Mouse (Mus musculus) right cerebral cortex, postnatal 4 days (tissue): ENCODE measurements around the gene Impdh1.
A peak's percentile ranks its signal among the peaks of the same experiment; 100 is the strongest.
"Not testable (repeated sequence)": the region's sequence is repeated elsewhere in the genome, so short reads cannot be mapped to it uniquely, and the experiment has no call there.

Source experiments
- DNase-seq: peaks from one replicate; pipeline ENCODE4 v3.0.0-alpha.2; 2022

Impdh1 gene

DNA sequence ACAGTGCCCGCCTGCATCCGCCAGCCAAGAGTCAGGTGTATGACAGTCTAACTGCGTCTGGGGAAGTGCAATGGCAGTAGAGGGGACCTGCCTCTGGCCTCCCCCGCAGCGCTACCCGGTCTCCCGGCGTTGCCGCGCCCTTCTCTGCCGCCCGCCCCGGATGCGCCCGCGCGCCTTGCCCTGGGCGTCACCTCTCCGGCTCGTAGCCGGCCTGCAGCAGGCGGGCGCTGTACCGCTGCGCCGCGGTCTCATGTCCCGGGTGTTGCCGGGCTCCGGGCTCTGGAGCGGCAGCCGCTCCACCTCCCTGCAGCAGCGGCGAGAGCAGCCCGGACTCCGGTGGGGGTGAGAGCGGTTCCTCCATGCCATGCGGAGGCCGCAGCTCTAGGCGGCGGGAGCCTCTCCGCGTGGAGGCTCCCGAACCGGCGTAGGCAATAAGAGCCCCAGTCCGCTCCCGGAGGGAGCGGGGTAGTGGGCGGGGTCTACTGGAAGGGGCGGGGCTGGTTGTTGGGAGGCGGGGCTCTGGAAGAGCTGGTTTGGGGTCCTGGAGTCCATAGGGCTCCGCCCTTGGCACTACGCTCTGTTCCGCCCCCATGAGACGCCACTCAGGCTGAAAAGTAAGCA is at the start of gene Impdh1:
TSS of gene Impdh1 (minus strand) at position 484 of the 621 bp plus-strand sequence.
- peak; percentile 69 for DNase-seq

DNA sequence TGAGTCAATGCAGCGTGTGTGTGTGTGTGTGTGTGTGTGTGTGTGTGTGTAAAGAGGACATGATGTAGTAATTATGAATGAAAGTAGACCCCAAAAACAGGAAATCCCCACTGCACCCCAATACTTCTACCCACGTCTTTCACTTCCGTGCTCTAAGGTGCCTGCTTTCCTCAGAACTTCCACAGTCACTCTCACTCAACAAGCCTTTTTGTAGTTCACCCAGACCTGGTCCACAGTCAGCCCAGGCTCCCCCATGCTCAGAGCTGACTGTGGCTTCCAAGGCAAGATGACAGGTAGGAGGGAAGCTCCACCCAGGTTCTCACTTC is 48.3 kb upstream of the Impdh1 start:
- no peak for DNase-seq

DNA sequence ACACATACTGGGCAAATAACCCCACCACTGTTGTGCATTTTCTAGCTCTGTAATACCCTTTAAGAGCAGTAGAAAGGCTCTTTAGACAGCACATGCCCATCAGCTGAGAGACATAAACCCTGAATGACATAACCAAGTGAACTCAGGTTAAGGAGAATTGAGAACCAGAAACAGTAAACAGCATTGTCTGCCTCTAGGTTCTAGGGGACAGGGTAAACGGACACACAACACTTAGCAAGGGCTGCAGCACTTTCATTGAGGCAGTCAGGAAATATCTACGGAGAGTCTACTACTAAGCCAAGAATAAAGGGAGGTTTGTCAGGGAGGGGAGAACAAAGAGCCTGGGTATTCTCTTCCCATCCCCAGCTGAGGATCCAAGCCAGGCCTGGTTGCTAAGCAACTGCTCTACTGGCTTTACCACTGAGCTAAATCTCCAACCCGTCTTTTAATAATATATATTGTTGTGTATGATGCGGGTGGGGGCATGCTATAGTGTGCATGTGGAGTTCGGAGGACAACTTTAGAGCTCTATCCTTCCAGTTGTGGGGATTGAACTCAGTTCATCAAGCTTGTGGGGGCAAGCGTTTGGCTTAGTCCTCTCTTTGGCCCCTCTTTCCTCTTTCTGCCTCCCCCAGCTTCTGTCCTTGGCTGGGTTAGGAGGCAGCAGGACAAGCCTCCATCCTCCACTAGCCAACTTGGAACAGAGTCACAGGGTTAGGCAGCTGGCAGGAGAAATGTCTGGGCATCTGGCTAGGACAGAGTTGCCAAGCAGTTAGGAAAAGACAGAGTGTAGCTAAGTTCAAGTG is 47.7 kb upstream of the Impdh1 start:
- peak; percentile 42 for DNase-seq

DNA sequence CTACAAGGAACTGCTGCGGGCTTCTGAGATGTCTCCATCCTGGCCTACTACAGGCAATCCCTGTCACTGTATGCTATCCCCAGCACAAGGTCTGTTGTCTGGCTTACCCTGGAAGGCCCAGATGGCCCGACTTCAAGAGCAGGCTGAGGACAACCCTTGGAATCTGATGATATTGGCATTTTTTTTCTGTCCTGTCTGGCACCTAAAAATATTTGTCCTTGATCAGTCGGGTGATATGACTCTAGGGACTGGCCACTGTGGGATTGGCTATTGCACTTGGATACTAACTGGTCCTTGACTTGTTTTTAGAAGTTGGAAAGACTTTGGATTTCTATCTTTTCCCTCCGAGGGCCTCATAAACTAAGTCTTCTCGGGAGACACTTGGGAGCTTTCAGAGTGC is 45.7 kb upstream of the Impdh1 start:
- no peak for DNase-seq

DNA sequence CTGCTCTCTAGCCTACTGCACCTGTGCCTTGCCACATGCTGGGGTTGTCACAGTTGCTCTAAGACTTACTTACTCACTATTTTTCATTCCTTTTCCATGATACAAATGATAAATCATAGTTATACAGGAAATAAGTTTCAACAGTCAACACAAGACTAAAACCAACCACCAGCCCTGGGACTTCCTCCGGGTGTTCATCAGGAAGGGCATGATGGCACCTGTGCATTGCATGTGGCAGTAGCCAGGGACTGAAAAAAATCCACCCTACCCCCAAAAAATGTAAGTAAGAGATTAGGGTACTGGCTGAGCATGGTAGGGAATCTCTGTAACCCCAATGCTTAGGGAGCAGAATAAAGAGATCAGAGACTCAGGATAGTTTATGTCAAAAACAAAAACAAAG is 43.3 kb upstream of the Impdh1 start:
- no peak for DNase-seq

DNA sequence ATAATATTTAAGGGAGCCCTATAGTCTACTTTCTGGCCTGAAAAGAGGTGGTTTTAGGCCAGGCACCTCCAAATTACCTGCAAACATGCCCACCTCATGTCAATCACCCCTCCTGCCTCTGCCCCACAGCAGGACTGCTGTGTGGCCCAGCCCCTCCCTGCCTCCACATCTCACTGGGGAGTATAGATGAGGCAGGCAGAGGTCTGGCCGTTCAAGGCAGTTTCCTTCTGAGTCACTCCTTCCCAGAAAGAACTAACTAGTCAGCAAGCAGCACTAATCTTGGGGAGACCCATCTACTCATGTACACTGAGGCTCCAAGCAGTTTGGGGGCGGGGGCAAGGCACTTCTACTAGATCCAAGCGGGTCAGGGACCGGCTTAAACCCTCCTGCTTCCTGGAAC is 30.9 kb upstream of the Impdh1 start:
- no peak for DNase-seq

DNA sequence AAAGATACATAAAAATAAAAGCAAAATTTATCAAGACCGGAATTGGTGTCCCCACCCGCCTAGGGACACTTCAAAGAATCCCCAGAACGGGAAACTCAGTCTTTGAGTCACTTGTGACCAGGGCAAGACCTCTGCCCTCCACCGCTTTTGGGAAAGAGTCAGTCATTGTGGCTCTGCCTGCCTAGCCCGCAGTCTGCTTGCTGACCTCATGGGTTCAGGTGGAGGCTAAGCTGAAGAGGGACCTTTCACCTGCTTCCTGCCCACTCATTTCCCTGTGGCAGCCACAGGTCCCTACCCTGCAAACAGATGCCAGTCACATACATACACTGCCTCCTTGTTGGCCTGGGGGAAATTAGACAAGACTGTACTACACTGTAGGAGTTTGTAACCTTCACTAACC is 30.4 kb upstream of the Impdh1 start:
- no peak for DNase-seq

DNA sequence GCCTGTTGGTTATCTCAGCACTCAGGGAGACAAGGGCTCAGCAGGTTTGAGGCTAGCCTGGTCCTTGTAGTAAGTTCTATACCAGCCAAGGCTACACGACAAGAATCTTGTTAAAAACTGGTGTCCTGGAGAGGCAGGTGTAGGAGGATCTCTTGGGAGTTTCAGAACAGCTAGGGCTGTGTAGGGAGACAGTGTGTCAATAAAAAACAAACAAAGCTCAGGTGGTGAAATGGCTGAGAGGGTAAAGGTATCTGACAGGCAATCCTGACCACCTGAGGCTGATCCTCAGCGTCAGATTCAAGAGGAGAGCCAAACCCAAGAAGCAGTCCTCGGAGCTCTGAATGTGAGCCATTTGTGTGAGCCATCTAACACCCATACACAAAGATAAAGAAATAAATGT is 30.0 kb upstream of the Impdh1 start:
- no peak for DNase-seq

DNA sequence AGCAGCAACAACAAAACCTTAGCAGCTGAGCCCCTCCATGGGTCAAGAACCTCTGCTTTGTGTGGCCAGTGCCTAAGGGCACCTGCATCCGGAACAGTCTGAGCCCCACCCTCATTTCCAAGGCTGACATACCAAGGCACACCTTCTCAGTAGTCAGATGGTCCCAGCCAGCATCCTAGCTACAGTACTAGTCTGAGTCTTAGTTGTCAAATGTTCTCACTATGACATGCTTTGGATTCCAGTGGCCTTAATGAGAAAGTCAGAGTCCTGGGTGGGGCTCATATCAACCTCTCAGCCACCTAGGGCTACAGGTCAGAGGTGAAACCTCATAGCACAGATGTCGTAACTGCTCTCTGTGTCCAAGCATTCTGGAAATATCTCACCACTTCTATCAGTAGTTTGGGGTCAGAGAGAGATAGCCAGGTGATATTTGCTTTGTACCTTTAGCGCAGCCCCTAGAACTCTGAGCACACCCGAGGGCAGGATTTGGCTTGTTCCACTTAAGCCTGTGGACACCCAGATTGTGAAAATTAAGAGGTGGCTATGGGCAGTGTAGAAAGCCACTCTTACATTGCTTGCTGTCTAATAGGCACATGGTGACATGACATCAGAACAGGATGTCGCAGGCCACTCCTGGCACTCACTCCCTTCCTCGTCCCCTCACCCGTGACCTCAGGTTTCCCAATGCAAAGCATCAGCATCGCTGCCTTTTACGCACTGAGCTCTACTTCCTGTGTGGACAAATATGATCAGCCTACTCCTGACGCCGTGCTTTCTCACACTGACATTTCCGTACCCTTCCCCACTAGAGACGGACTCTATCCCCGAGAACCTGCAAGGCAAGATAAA is 29.3 kb upstream of the Impdh1 start:
- no peak for DNase-seq

DNA sequence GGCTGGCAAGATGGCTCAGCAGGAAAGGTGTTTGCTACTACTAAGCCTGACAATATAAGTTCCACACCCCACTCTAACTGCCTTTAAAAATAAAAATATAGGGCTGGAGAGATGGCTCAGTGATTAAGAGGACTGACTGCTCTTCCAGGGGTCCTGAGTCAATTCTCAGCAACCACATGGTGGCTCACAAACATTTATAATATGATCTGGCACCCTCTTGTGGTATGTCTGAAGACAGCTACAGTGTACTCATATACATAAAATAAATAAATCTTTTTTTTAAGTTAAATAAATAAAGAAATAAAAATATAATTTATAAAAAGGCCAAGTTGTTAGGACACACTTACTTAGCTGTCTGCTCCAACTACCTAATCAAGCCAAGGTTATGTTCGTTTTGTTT is 26.1 kb upstream of the Impdh1 start:
- DNase-seq: no peak

DNA sequence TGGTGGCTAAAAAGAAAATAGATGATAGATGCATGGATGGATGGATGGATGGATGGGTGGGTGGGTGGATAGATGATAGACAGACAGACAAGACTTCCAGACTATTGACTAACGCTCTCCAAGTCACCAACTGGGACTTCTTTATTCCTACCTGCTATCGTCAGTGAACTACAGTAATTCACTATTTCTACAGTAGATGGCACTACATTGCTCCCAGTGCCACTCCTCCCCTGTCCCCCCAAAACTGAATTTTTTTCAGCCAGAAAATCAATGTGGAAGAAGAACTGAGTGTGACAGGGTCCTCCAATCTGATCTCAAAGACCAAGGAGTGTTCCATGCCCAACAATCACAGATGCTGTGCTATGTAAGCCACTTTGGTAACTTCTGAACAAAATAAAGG is 25.5 kb upstream of the Impdh1 start:
- DNase-seq: no peak

DNA sequence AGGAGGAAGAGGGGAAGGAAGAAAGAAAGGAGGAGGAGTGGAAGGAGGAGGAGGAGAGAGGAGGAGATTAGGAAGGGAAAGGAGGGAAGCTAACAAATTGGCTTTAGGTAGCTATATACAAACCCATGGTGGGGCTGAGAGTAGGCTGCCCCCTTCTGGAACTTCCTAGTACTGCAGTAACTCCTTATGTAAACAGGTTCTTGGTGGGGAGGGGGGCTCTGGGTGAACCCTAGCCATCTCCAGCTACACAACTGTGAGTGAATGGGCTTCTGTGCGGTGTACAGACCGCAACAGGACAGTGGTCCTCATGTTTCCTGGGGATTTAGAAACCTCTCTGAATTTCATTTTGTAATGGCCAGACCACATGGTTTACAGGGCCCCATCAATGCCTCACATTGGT is 24.6 kb upstream of the Impdh1 start:
- DNase-seq: peak; percentile 28

DNA sequence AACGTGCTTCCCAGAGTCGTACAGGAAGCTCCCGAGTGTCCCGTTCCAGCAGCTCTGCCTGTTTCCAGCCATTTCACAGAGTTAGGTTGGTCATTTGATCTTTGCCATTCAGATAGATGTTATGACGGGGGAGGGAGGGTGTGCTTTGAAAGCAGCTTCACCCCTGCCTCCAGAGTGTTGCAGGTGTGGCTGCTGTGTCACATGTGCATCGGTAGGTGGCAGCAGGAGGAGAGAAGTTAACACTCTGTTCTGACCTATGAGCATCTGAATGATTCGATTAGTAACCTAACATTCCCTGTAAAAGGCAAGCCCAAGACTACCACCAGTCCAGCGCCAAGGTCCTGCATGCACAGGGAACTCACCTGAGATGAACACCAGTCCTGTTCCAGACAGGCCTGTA is 18.1 kb upstream of the Impdh1 start:
- DNase-seq: no peak

DNA sequence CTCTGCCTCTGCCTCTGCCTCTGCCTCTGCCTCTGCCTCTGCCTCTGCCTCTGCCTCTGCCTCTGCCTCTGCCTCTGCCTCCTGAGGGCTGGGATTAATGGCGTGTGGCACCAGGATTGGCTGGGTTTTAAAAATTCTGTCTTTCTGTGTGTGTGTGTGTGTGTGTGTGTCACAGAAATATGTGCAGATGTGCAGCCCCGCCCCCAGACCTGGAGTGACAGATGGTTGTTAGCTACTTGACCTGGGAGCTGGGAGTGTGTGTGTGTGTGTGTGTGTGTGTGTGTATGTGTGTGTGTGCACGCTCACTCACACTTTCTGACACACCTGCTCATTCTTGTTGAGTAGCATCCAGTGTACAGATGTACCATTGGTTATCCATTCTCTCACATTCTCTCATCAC is 17.5 kb upstream of the Impdh1 start:
- no peak for DNase-seq

DNA sequence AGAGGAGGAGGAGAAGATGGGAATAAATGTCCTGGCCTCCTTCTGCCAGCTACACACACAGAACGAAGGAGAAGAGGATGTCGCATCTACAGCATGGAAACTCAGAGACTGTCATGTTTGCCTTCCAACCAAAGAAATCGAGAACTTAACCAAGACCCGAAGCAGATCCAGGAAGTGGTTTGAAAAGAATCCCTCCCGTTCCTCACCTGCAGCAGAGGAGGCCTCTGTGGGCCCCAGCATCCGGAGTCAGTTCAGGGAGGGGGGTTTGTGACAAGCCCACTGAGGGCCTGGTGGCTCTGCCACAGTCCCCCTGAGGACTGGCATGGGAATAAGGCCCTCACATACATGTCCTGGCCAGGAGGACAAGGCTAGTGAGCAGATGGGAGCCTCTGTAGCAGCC is 16.2 kb upstream of the Impdh1 start:
- DNase-seq: no peak

DNA sequence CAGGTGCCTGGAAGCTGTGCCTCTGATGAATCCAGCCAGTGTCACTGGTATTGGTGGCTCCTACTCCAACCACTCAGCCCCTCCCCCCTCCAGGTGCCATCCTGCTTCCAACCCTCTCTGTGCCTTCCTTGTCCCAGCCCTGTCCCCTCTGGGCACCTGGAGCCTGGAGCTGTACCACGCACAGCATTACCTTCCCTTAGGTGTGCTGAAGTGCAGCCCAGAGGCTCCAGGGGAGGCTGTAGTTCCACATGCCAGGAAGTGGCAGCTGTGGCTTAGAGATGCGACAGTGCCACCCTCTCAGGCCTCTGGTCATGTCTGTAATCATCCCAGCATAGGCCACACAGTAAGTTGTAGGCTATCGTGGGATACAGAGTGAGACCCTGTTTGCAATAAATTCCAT is 15.6 kb upstream of the Impdh1 start:
- no peak for DNase-seq

DNA sequence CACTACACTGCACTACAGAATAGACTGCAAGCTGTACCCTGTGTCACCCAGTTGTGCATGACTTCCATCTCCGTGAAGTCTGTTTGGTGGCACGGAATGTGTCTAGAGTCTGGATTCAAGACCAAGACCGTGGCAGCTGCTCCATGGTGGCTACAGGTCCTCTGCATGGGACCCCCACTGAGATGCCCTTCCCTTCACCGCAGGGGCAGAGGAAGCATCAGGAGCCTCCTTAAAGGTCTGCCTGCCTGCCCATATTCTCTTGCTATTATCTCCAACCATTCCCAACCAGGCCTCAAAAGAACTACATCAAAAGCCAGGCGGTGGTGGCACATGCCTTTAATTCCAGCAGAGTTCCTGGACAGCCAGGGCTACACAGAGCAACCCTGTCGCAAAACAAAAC is 14.2 kb upstream of the Impdh1 start:
- DNase-seq: no peak

DNA sequence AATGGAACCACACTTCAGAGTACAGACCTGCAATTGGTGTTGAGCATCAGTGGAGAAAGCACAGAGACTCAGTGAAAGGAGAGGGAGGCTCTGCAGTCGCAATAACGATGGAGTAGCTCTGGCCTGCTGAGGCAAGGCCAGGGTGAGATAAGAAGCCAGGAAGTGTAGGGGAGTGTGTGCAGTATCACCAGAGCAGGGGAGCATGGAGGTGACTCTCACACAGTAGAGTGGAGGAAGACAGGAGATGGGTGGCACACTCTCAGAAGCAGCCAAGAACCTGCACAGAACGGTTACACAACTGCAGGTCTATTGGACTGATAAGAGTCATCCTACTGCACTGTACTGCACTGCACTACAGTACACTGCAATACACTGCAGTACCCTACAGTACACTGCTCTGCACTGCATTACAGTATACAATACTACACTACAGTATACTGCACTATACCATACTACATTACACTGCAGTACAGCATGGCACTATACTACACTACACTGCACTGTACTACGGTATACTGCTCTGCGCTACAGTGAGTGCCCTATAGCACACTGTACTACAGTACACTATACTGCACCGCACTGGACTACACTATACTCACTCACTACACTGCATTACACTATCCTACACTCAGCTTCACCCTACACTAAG is 13.2 kb upstream of the Impdh1 start:
- DNase-seq: no peak

DNA sequence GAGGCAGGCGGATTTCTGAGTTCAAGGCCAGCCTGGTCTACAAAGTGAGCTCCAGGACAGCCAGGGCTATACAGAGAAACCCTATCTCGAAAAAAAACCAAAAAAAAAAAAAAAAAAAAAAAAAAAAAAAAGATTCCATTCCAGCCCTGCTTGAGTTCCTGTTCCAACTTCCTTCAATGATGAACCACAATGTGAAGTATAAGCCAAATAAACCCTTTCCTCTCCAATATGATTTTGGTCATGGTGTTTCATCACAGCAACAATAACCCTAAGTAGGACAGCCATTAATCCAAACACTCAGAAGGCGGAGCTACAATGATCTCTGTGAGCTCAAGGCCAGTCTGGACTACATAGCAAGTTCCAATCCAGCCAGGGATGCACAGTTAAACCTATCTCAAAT is 1.6 kb upstream of the Impdh1 start:
- DNase-seq: not testable (repeated sequence)

DNA sequence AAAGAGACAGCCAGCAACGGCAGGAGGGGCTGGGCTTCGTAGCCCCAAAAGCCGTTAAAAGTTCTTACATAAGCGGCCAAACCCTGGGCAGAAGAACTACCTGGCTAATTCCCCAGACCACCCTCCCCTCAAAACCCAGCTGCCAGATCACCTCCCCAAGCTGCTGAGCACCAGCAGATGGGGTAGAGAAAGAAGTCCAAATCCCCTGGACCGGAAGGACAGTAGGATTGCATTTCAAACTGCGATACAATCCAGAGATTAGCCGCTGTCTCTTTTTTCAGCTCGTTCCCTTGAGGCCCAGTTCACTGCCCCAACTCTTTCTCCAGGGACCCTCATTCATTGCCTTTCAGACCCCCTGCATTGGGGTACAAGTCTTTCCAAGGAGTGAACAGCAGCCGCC is 983 bp downstream of the Impdh1 start:
- DNase-seq: no peak

DNA sequence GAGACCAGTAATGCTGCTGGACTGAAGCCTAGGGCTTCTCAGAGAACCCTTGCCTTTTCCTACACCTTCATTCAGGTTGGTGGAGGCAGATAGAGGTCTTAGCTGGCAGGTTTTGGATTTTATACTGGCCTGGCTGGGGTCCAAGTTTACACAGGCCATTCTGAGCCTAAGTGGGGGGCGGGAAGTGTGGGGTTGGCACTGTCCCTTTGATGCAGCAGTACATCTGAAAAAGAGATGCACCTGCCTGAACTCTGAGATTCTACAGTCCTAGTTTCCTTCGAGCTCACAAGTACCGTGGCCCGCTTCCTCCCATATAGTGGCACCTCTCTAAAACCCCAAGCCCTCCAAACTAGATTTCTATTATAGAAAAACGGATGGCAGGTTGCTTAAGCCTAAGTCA is 1.4 kb downstream of the Impdh1 start:
- DNase-seq: no peak

DNA sequence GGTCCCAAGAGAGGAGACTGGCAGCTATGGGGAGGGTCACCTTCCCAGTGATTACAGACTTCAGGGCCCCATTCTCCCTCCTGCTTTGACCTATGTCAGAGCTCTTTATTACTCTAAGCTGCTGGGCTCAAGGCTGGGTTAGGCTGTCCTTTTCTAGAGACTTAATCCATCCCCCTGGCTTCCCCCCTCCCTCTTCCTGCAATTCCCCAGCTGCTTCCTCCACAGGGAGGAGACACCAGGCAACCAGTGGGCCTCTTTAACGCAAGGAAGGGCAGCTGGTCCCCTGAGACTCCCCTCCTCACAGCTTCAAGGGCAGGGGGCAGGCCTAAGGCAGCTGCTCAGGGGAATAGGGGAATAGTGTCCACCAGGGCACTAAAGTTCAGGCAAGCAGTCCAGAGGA is 1.9 kb downstream of the Impdh1 start:
- no peak for DNase-seq

DNA sequence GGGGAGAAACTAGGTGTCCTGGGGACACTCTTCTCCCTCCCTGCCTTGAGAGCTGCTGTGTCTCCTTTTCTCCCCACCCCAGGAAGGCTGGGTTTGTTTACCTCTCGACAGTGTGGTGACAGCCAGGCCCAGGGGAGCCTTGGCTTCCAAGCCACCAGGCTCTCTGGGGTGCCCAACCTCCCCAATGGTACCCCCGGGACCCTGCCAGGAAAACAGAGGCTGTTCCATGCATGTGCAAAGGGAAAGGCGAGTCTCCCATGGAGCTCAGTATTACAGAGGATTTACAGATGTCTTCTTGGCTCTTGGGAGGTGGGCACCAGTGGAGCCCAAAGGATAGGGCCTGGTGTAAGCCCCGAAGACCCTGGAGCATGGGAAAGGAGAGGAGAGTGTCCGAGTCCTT is 2.7 kb downstream of the Impdh1 start:
- no peak for DNase-seq
